Mouse (Mus musculus) heart, postnatal 36 days (tissue): ENCODE data around the gene Mras. TPM values are rescaled to one million over a fixed set of nuclear protein-coding genes. Genes with fewer than 3 reads are reported as not detected.

ENCODE experiments used
- DNase-seq, 2 experiments: peaks; one replicate each; pipeline ENCODE4 v3.0.0; 2021 to 2022
- intact Hi-C: fragments of 180-260 bp; cut with DNase I; formaldehyde crosslinking; loops from one replicate; pipeline ENCODE4 v1.15.1; 2025
- total RNA-seq, 2 experiments: library from RNA; stranded (reverse); gene quantifications; 2 replicates each; pipeline ENCODE4 v1.2.3; 2021

Gene Mras
- total RNA-seq, 2 experiments from 2014 or later: 5.2 to 6.5 TPM

DNA sequence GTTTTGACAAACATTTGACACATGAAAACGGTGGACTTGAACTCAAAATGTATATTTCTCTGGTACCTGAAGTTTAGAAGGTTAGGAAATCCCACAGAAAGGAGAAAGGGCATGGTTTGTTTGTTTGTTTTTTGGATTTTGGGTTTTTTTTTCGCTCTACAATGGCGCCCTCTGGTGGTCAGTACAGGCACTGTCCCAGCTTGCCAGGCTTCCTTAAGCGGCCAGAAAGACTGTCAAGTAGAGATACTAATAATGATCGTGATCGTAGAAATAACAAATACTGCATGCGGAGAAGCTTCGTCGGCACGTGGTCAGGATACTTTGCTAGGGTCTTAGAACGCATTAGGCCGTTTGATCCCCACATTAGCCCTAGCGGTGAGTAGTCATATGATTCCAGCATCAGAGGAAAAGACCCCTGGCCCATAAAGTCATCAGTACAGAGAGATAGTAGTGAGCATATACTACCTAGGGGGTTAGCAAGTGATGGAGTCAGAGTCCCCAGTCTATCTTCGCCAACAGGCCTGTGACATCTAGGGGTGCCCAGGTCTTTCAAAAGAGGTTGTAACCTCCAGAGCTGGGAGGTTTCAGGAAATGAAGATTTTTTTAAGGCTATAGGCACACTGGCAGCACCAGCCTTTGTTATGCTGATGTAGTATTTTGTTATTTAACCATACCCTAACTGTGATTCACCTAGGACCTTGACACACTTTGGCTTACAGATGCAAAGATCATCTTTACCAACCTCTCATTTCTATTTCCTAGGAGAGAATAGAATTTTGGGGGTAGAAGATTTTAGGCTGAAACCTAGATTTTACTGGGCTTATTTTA, 60.4 kb downstream of the Mras start:
- peak; percentile 67 to 73 for DNase-seq
- intact Hi-C loops: loop anchor here (1.0 to 10.0 kb wide), 5 partner anchors 74 to 762 kb away; partner anchors contain the start of genes Cep70 and Nme9

DNA sequence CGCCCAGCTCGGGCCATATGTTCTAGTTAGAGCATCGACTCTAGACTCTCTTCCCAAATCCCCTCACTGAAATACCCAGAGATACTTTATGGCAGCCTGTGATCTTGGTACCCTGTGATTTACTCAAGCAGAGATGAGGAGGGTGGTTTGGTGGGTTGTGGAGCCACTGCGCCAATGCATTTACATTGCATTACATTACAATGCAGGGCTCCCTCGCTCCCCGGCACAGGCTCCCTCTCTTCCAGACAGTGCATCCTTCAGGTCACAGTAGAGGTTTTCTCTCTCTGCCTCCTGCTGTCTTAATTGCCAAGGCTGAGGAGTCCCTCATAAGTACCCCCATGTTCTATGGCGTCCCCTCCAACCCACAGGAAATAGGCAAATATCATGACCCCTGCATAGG, 68.8 kb downstream of the Mras start:
- intact Hi-C loops: no loop called here
- DNase-seq: no peak

- no peak for DNase-seq
- intact Hi-C loops: no loop called here
Measured at GRCm38 (mm10) chr9:99365906-99366305, 71.3 kb downstream of the Mras start.

DNA sequence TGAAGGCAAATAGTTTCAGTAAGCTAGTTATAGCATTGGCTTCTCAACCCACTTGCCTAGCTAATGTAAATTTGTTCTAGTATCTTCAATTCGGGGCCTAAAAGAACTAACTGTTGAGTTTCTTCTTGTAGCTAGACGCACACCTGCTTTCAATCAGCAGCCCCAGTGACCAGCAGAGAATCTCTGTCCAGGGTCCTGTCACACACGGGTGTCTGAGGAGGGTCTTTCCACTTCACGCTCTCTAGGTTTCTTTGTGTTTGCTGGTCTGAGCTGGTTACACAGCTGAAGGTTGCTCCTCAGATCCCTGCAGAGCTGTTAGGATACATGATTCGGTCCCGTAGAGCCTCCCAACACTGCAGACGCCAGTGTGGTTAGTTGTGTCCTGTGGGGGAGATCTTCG, 74.1 kb downstream of the Mras start:
- no peak for DNase-seq
- intact Hi-C loops: no loop called here

- intact Hi-C loops: no loop called here
- no peak for DNase-seq
Measured at GRCm38 (mm10) chr9:99361946-99362345, 75.2 kb downstream of the Mras start.

- intact Hi-C loops: no loop called here
- no peak for DNase-seq
Measured at GRCm38 (mm10) chr9:99359012-99359411, 78.2 kb downstream of the Mras start.

GRCm38 (mm10) chr9:99357921-99358692, 79.1 kb downstream of the Mras start, which contains the start of gene Esyt3:
TSS of gene Esyt3 (minus strand) at chr9:99358557.
- peak in 1 of 2 experiments; percentile 16 for DNase-seq
- intact Hi-C loops: no loop called here

GRCm38 (mm10) chr9:99357561-99357920, 79.6 kb downstream of the Mras start:
- intact Hi-C loops: no loop called here
- no peak for DNase-seq

DNA sequence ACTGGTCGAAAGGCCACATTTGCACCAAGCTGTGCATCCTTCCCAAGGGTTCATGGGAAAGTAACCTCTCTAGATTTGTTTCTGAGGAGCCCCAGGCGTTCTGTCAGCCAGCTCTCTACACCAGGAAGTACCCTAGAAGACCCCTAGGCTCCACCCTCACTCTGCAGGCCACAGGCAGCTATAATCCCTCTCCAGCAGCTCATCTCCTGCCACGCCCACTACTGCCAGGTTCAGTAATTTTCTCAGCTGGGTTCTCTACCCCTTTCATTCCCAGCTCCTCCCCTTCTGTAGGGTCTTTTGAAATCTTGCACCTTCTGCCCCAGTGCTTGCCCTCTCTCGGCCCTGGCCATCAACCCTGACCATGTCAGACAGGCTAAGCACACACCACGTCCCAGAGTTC, 81.2 kb downstream of the Mras start:
- DNase-seq: no peak
- intact Hi-C loops: no loop called here

- intact Hi-C loops: no loop called here
- no peak for DNase-seq
Measured at GRCm38 (mm10) chr9:99354796-99355195, 82.4 kb downstream of the Mras start.

DNA sequence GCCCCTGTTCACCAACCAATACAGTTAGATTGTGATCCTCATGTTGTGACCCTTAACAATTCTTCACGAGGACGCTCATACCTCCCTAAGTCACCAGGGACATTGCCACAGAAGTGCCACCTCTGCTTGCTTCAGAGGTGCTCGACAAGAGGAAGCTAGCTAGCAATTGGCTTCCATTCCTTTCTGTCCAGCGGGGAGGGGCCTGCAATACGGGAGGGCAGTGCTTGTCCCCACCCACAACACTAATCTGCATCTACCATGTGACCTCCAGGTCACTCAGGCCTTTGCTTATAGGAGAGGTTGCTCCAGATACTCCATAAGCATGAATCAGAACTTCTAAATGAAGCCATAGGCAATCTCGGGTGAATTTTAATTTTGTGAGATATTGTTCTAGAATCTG, 83.8 kb downstream of the Mras start:
- no peak for DNase-seq
- intact Hi-C loops: no loop called here

DNA sequence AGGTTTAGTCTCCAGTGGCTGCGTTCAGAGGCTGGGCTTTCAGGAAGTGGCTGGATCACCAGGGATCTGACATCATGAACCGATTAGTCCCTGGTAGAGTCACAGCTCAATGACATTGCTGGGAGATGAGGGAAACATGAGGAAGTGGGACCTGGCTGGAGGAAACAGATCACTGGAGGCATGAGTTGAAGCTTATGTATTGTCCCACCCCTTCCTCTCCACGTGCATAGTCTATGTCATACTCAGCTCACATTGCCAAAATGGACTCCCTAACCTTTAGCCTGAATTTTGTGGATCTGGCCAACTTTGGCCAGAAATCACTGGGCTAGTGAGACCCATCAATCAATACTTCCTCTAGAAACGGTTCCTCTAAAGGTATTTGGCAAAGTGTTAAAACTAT, 84.2 kb downstream of the Mras start:
- intact Hi-C loops: no loop called here
- no peak for DNase-seq

GRCm38 (mm10) chr9:99345351-99345792, 91.8 kb downstream of the Mras start:
- no peak for DNase-seq
- intact Hi-C loops: no loop called here

DNA sequence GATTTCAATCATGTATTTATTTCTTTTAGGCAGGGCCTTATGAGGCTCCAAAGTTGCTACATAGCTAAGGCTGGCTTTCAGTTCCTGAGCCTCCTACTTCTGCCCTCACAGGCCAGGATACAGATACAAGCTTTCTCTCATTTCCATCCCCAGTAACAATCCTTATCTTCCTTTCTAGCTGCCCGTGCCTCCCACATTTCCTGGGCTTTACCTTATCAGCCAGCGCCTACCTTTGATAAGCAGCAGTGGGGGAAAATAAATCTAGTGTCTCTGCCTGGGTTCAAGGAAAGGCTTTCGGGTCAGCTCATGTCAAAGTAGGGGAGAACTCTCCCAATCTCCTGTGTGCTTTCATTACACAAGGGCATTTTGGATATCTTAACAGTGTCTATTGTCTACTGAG, 95.6 kb downstream of the Mras start:
- DNase-seq: no peak
- intact Hi-C loops: no loop called here

GRCm38 (mm10) chr9:99340126-99340525, 97.1 kb downstream of the Mras start:
- intact Hi-C loops: no loop called here
- no peak for DNase-seq

DNA sequence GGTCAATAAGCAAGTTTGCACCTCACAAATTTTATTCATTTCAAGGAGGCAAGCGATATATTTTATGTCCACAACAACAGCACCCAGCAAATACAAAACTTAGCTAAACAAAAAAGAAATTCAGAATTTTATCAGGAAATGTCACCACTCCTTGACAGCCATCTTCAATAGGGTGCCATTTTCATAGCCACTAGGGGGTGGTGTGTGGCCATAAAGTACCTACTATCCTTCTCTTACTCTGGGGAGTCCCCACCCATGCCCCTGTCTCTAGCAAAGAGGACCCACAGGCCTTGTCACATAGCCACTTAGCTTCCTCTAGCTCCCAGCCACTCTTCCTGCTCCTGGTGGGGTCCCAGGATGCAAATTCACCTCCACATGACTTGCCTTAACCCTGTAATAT, 98.0 kb downstream of the Mras start:
- no peak for DNase-seq
- intact Hi-C loops: no loop called here

DNA sequence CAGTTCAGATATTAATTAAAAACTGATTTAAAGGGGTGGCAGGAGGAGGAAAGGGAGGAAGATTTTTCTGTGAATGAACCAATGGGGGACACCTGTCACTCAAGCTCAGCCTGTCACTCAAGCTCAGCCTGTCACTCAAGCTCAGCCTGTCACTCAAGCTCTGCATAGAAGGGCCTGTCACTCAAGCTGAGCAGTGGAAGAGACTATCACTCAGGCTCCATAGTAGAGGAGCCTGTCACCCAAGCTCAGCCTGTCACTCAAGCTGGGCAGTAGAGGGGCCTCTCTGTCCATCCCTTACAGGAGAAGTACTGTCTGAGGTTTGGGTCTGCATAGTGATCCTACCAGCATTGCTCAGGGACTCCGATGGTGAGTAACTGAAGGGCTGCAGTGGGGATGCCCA, 98.9 kb downstream of the Mras start:
- intact Hi-C loops: no loop called here
- no peak for DNase-seq

DNA sequence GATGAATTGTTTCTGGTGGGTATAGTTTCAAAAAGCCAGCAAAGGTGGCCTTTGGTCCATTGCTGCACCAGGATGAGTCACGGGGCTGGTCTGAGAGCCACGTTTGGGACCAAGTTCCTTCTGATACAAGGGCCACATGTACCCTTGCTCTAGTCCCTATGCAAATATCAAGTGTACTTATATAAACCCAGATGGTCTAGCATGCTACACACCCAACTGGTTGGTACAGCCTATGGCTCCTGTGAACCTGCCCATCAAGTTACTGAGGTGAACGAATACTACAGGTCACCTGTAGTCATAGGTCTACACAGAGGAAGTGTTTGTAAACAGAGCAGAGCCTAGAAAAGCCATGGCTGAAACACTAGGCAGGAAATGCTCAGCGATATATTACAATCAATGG, 100.6 kb downstream of the Mras start:
- intact Hi-C loops: no loop called here
- no peak for DNase-seq
